Mouse (Mus musculus) stomach, embryonic 14.5 days (tissue): Measurements from ENCODE around the gene Stam. TPM values are rescaled to one million over a fixed set of nuclear protein-coding genes. Genes with fewer than 3 reads are reported as not detected.
"Not testable (repeated sequence)": the region's sequence is repeated elsewhere in the genome, so short reads cannot be mapped to it uniquely, and the experiment has no call there.

ENCODE experiments used
- ATAC-seq: fragments of 200-750 bp; cut with Nextera tagmentation; 2 replicates; pipeline ENCODE4 v1.8.0; 2017; ENCODE audit warnings: low read depth, moderate TSS enrichment; ENCODE audit not compliant: insufficient number of reproducible peaks, insufficient read depth, low FRiP score
- H3K27ac ChIP-seq: fragments of 300-500 bp; sonication (generic); 2 replicates; pipeline ENCODE4 v1.5.1; 2014; ENCODE audit warnings: mild to moderate bottlenecking, low read length, moderate library complexity, mixed read lengths
- H3K27me3 ChIP-seq: fragments of 300-500 bp; sonication (generic); 2 replicates; pipeline ENCODE4 v1.6.1; 2014; ENCODE audit warnings: low read length, control low read depth, mixed read lengths; ENCODE audit not compliant: control insufficient read depth, insufficient read depth
- H3K36me3 ChIP-seq: fragments of 300-500 bp; sonication (generic); 2 replicates; pipeline ENCODE4 v1.6.1; 2014; ENCODE audit warnings: mild to moderate bottlenecking, control low read depth, low read length, moderate library complexity, mixed read lengths; ENCODE audit not compliant: control insufficient read depth, insufficient read depth
- H3K4me1 ChIP-seq: fragments of 300-500 bp; sonication (generic); 2 replicates; pipeline ENCODE4 v1.6.1; 2014; ENCODE audit warnings: low read length, control low read depth, mixed read lengths; ENCODE audit not compliant: control insufficient read depth, insufficient read depth
- H3K4me2 ChIP-seq: fragments of 300-500 bp; sonication (generic); replicated peaks from 2 replicates; pipeline ENCODE4 v1.6.1; 2014; ENCODE audit warnings: low read depth, low read length, control low read depth
- H3K4me3 ChIP-seq: fragments of 300-500 bp; sonication (generic); 2 replicates; pipeline ENCODE4 v1.5.1; 2014; ENCODE audit warnings: low read depth, low read length, control low read depth
- H3K9ac ChIP-seq: fragments of 300-500 bp; sonication (generic); replicated peaks from 2 replicates; pipeline ENCODE4 v1.6.1; 2014; ENCODE audit warnings: low read depth, mild to moderate bottlenecking, control low read depth, low read length, moderate library complexity, mixed read lengths
- H3K9me3 ChIP-seq: fragments of 300-500 bp; sonication (generic); 2 replicates; pipeline ENCODE4 v1.6.1; 2016; ENCODE audit warnings: low read depth, low read length, control low read depth; ENCODE audit not compliant: control insufficient read depth
- WGBS: fragments of 180-500 bp; shearing (Covaris S2); extraction: QIAGEN DNeasy Blood & Tissue Kit; methylation state at CpG from one replicate; pipeline ENCODE4 v1.1.7; 2014; 5-methylcytosine and 5-hydroxymethylcytosine counted together
- polyA plus RNA-seq: library from polyadenylated mRNA; unstranded; fragments of >200 nt; fragmentation: Nextera tagmentation; extraction: Ambion mirVana; gene quantifications from 2 replicates; pipeline ENCODE4 v1.2.1, GENCODE M21; 2014

Gene Stam
- polyA plus RNA-seq, 1 experiment from 2014 or later, result 95.9 TPM

DNA sequence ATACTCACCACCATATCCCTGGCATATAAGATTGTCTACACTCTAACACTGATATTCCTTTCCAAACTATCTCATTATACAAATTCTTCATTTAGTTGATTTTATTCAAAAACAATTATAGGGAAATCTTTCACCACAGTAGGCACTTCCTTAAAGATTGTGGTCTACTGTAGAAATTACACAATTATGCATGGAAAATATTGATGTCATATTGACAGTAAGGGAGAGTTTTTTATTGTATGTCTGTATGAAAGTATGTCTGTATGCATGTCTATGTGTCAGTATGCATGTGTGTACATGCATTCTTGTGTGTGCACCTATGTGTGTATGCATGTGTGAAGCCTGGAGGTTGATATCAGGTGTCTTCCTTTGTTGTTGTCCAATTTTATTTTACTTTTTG, 110.5 kb downstream of the Stam start:
- no peak overlapping the region for H3K9ac ChIP-seq
- no peak overlapping the region for H3K27ac ChIP-seq
- H3K36me3 ChIP-seq, result no peaks in the 10 kb centered on the region
- H3K4me2 ChIP-seq, result no peak overlapping the region
- no peak for ATAC-seq
- no peaks in the 10 kb centered on the region for H3K9me3 ChIP-seq
- H3K4me1 ChIP-seq, result no peaks in the 10 kb centered on the region
- H3K27me3 ChIP-seq, result no peaks in the 10 kb centered on the region
- H3K4me3 ChIP-seq, result no peak overlapping the region

DNA sequence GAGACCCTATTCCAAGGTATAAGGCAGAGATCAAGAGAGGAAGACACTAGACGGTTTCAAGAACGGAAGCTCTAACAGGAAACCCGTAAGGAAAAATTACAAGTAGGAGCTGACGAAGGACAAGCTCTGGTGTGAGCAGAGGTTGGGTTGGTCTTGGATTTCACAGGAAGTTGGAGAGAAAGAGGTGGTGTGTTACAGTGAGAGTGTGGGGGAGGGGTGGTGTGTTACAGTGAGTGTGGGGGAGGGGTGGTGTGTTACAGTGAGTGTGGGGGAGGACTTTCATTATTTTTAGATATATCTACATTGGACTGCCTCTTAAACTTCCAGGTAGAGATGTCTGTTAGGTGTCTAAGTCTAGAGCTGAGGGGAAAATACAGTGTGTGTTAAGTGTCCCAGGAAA, 116.8 kb downstream of the Stam start:
- H3K4me1 ChIP-seq, result no peaks in the 10 kb centered on the region
- H3K4me3 ChIP-seq, result no peak overlapping the region
- ATAC-seq, result no peak
- H3K27me3 ChIP-seq, result no peaks in the 10 kb centered on the region
- no peak overlapping the region for H3K27ac ChIP-seq
- no peaks in the 10 kb centered on the region for H3K9me3 ChIP-seq
- 79% methylated on average over 4 of the region's 4 CpGs for WGBS
- no peak overlapping the region for H3K9ac ChIP-seq
- no peaks in the 10 kb centered on the region for H3K36me3 ChIP-seq
- H3K4me2 ChIP-seq, result no peak overlapping the region

DNA sequence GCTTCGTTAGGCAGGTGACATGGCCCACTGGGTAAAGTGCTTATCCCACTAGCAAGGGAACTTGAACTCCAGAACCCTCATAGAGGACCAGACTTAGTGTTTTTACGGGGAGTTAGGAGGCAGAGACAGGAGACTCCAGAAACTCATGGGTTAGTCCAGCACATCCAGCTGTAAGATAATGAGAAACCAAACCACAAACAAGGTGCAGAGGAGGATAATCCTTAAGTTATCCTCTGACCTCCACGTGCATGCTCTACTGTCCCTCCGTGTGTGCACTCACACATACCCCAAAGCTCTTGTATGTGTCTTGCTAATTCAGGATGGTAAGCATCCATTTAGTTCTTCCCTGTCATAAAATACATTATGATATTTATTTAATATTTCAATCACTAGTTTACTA, 117.7 kb downstream of the Stam start:
- Histone ChIP-seq H3K27ac (no peak overlapping the region), H3K4me2 (no peak overlapping the region), H3K9me3 (no peaks in the 10 kb centered on the region), H3K9ac (no peak overlapping the region), H3K4me1 (no peaks in the 10 kb centered on the region), H3K4me3 (no peak overlapping the region), H3K27me3 (no peaks in the 10 kb centered on the region), H3K36me3 (no peaks in the 10 kb centered on the region)
- ATAC-seq, result no peak
- WGBS, result 83% methylated on average over 4 of the region's 4 CpGs

DNA sequence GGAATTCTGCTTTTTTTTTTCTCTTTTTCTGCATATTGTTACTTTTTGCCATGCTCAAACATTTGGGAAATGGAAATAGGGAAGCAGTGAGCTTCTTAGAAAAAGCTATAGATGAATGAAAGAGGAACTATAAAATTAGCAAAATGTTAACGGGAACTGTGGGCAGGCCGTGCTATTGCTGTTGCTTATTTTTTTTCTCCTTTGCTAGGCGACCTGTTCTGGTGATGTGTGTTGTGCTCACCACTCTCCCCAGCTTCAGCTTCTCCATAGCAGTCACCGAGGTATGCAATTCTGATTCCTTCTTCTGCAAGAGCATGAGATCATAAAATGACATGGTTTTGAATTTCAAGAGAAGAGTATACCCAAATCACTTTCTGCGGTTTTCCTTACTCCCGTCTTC, 118.1 kb downstream of the Stam start:
- WGBS, result 78% methylated on average over 6 of the region's 6 CpGs
- Histone ChIP-seq H3K9ac (no peak overlapping the region), H3K27me3 (no peaks in the 10 kb centered on the region), H3K9me3 (no peaks in the 10 kb centered on the region), H3K4me1 (no peaks in the 10 kb centered on the region), H3K4me2 (no peak overlapping the region), H3K36me3 (no peaks in the 10 kb centered on the region), H3K27ac (no peak overlapping the region), H3K4me3 (no peak overlapping the region)
- no peak for ATAC-seq

DNA sequence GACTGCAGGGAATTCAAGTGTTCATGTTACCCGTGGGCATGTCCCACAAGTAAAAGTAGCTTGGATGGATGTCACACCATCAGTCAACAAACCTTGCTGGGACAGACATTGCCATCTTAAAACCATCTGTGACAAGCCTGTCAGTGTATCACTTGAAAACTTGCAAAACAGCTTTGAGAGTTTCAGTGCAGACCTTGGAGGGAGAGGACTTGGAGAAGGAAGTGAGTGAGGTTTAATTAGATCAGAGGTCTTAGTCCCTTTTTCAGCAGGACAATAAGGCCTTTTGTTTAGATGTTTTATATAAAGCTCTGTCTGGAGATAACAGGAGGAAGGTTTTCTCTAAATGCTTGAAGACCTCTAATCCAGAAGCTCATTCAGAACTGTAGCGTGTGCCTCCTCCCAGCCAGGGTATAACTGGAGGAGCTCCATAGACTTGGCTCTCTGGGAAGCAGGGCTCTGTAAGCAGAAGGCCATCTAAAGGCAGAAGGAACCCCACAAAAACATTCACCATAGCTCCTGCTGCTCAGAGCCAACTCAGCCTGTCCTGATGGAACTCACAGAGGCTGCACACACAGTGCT, 124.5 kb downstream of the Stam start:
- ATAC-seq, H3K4me3 ChIP-seq, H3K4me2 ChIP-seq, H3K9ac ChIP-seq, H3K27me3 ChIP-seq, H3K36me3 ChIP-seq, H3K27ac ChIP-seq, H3K9me3 ChIP-seq, H3K4me1 ChIP-seq: not testable (repeated sequence)
- no CpG with 5 or more reads among the region's 2 CpGs for WGBS

Other genes with a start within 250 kb of the Stam start
- 127 and 131 TPM in 2 replicates for gene Hacd1, start 18.0 kb upstream of the Stam start, polyA plus RNA-seq
- 0.26 and 0.70 TPM in 2 replicates for gene Tmem236, start 100.4 kb downstream of the Stam start, polyA plus RNA-seq
- gene Mrc1, start 155.3 kb downstream of the Stam start, polyA plus RNA-seq, result 11.0 and 13.8 TPM in 2 replicates